Mouse (Mus musculus): ENCODE results near the gene Vars. TPM values are rescaled to one million over a fixed set of nuclear protein-coding genes. Genes with fewer than 3 reads are reported as not detected.
"Not testable (repeated sequence)": the region's sequence is repeated elsewhere in the genome, so short reads cannot be mapped to it uniquely, and the experiment has no call there.

Gene Vars
- polyA plus RNA-seq, 1 experiment from 2014 or later, result 92.3 TPM

DNA sequence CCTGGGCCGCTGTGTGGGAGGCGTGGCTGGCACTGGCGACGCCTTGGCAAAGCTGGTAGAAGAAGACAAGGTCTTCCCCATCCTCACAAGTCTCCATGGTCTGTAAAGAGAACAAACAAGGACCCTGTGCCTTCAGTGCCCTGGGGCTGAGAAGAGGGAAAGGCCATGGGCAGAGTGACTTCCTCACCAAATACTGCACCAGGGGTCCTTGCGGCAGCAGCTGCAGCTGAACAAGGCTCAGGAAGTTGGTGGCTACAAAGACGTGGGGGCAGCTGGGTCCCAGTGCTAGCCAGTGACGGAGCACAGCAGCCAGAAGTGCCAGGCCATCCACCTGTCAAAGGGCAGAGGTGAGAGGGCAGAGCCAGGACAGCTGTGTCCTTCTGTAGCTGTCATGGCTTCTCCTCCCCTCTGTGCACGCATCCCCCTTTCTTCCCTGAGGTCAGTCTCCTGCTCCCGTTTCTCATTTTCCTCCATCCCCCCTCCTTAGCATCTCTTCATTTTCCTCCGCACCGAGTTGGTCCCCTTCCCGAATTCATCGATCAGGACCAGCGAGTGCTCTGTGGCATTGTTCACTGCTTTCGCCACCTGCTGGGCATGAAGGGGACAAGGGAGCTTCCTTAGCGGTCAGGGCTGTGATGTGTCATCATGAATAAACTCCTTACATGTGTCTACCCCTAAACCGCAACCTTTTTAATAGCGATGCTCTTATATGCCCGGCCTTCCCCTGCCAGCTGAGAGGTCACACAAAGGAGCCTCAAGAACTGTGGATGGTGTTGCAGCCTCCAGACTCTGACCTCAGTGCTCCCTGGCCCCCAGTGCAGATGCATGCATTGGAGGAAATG, 29.1 kb downstream of the Vars start:
- H3K4me3 ChIP-seq (ENCODE audit: low read depth, low read length), result no peak overlapping the region
- H3K36me3 ChIP-seq (ENCODE audit: control insufficient read depth, insufficient read depth, low read length), result no peaks in the 10 kb centered on the region
- no peak for ATAC-seq (ENCODE audit: insufficient number of reproducible peaks, insufficient read depth, low FRiP score, low read depth)
- no peak overlapping the region for H3K9ac ChIP-seq (replicated peaks; ENCODE audit: low read depth, low read length)
- no peaks in the 10 kb centered on the region for H3K27me3 ChIP-seq (ENCODE audit: control insufficient read depth, insufficient read depth, low read length)
- no peak overlapping the region for H3K27ac ChIP-seq (ENCODE audit: low read length)
- peaks cover 11% of the 10 kb centered on the region for H3K4me1 ChIP-seq (ENCODE audit: control insufficient read depth, insufficient read depth, low read length)
- no peaks in the 10 kb centered on the region for H3K9me3 ChIP-seq (ENCODE audit: control insufficient read depth, low read depth, low read length)
- 33% methylated on average over 19 of the region's 19 CpGs for WGBS
- no peak overlapping the region for H3K4me2 ChIP-seq (replicated peaks; ENCODE audit: low read depth, low read length)

- Histone ChIP-seq H3K4me1 (ENCODE audit: control insufficient read depth, insufficient read depth, low read length) (peaks cover 11% of the 10 kb centered on the region), H3K27me3 (ENCODE audit: control insufficient read depth, insufficient read depth, low read length) (no peaks in the 10 kb centered on the region), H3K4me2 (replicated peaks; ENCODE audit: low read depth, low read length) (no peak overlapping the region), H3K27ac (ENCODE audit: low read length) (no peak overlapping the region), H3K9me3 (ENCODE audit: control insufficient read depth, low read depth, low read length) (no peaks in the 10 kb centered on the region), H3K36me3 (ENCODE audit: control insufficient read depth, insufficient read depth, low read length) (no peaks in the 10 kb centered on the region), H3K9ac (replicated peaks; ENCODE audit: low read depth, low read length) (no peak overlapping the region), H3K4me3 (ENCODE audit: low read depth, low read length) (no peak overlapping the region)
- ATAC-seq (ENCODE audit: insufficient number of reproducible peaks, insufficient read depth, low FRiP score, low read depth), result no peak
- WGBS, result 90% methylated on average over 11 of the region's 11 CpGs
These were observed 30.5 kb downstream of the Vars start for GRCm38 (mm10) chr17:35031272-35031671.

- H3K27ac ChIP-seq (ENCODE audit: low read length), result no peak overlapping the region
- 73% methylated on average over 7 of the region's 7 CpGs for WGBS
- H3K4me3 ChIP-seq (ENCODE audit: low read depth, low read length), result no peak overlapping the region
- H3K4me1 ChIP-seq (ENCODE audit: control insufficient read depth, insufficient read depth, low read length), result peaks cover 11% of the 10 kb centered on the region; the same call in 1 of the 2 replicates
- H3K4me2 ChIP-seq (replicated peaks; ENCODE audit: low read depth, low read length), result no peak overlapping the region
- ATAC-seq (ENCODE audit: insufficient number of reproducible peaks, insufficient read depth, low FRiP score, low read depth), result no peak
- no peak overlapping the region for H3K9ac ChIP-seq (replicated peaks; ENCODE audit: low read depth, low read length)
- H3K27me3 ChIP-seq (ENCODE audit: control insufficient read depth, insufficient read depth, low read length), result no peaks in the 10 kb centered on the region
- H3K9me3 ChIP-seq (ENCODE audit: control insufficient read depth, low read depth, low read length), result no peaks in the 10 kb centered on the region
- H3K36me3 ChIP-seq (ENCODE audit: control insufficient read depth, insufficient read depth, low read length), result no peaks in the 10 kb centered on the region
These were observed 31.1 kb downstream of the Vars start for GRCm38 (mm10) chr17:35031880-35032279.

GRCm38 (mm10) chr17:35032323-35032870, 31.6 kb downstream of the Vars start:
- H3K9me3 ChIP-seq (ENCODE audit: control insufficient read depth, low read depth, low read length), result no peaks in the 10 kb centered on the region
- no peak overlapping the region for H3K4me3 ChIP-seq (ENCODE audit: low read depth, low read length)
- peaks cover 11% of the 10 kb centered on the region; the same call in 1 of the 2 replicates for H3K4me1 ChIP-seq (ENCODE audit: control insufficient read depth, insufficient read depth, low read length)
- H3K4me2 ChIP-seq (replicated peaks; ENCODE audit: low read depth, low read length), result no peak overlapping the region
- H3K27me3 ChIP-seq (ENCODE audit: control insufficient read depth, insufficient read depth, low read length), result no peaks in the 10 kb centered on the region
- H3K36me3 ChIP-seq (ENCODE audit: control insufficient read depth, insufficient read depth, low read length), result no peaks in the 10 kb centered on the region
- no peak overlapping the region for H3K27ac ChIP-seq (ENCODE audit: low read length)
- whole genome bisulfite sequencing, result 65% methylated on average over 8 of the region's 8 CpGs
- no peak overlapping the region for H3K9ac ChIP-seq (replicated peaks; ENCODE audit: low read depth, low read length)
- no peak for ATAC-seq (ENCODE audit: insufficient number of reproducible peaks, insufficient read depth, low FRiP score, low read depth)

GRCm38 (mm10) chr17:35033703-35034102, 32.9 kb downstream of the Vars start:
- 71% methylated on average over 1 of the region's 1 CpGs for WGBS
- H3K27me3 ChIP-seq (ENCODE audit: control insufficient read depth, insufficient read depth, low read length); H3K4me1 ChIP-seq (ENCODE audit: control insufficient read depth, insufficient read depth, low read length); H3K4me3 ChIP-seq (ENCODE audit: low read depth, low read length); H3K36me3 ChIP-seq (ENCODE audit: control insufficient read depth, insufficient read depth, low read length); H3K27ac ChIP-seq (ENCODE audit: low read length); ATAC-seq (ENCODE audit: insufficient number of reproducible peaks, insufficient read depth, low FRiP score, low read depth); H3K9me3 ChIP-seq (ENCODE audit: control insufficient read depth, low read depth, low read length); H3K4me2 ChIP-seq (replicated peaks; ENCODE audit: low read depth, low read length); H3K9ac ChIP-seq (replicated peaks; ENCODE audit: low read depth, low read length): not testable (repeated sequence)

DNA sequence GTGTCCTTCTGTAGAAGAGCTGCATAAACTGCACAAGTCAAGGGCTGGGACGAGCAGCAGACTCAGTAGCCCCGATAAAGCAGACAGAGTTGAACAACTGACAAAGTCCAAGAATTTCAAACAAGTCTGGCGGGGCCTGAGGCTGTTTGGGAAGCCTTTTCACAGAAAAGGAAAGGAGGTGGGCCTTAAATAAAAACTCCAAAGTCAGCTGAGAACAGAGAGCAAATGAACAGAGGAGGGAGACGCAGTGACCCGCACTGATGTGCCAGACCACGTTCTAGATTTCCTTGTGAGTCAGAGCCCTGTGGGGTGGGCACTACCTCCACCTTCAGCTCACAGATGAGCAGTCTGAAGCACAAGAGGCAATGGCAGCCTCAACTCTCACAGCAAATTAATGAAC, 34.1 kb downstream of the Vars start:
- no peaks in the 10 kb centered on the region for H3K9me3 ChIP-seq (ENCODE audit: control insufficient read depth, low read depth, low read length)
- ATAC-seq (ENCODE audit: insufficient number of reproducible peaks, insufficient read depth, low FRiP score, low read depth), result no peak
- H3K36me3 ChIP-seq (ENCODE audit: control insufficient read depth, insufficient read depth, low read length), result no peaks in the 10 kb centered on the region
- H3K4me1 ChIP-seq (ENCODE audit: control insufficient read depth, insufficient read depth, low read length), result 0 out of 2 replicates have a peak, but pooled peaks cover 2% of the 10 kb centered on the region
- H3K27me3 ChIP-seq (ENCODE audit: control insufficient read depth, insufficient read depth, low read length), result no peaks in the 10 kb centered on the region
- no peak overlapping the region for H3K9ac ChIP-seq (replicated peaks; ENCODE audit: low read depth, low read length)
- H3K27ac ChIP-seq (ENCODE audit: low read length), result no peak overlapping the region
- no peak overlapping the region for H3K4me2 ChIP-seq (replicated peaks; ENCODE audit: low read depth, low read length)
- WGBS, result 59% methylated on average over 6 of the region's 6 CpGs
- no peak overlapping the region for H3K4me3 ChIP-seq (ENCODE audit: low read depth, low read length)

DNA sequence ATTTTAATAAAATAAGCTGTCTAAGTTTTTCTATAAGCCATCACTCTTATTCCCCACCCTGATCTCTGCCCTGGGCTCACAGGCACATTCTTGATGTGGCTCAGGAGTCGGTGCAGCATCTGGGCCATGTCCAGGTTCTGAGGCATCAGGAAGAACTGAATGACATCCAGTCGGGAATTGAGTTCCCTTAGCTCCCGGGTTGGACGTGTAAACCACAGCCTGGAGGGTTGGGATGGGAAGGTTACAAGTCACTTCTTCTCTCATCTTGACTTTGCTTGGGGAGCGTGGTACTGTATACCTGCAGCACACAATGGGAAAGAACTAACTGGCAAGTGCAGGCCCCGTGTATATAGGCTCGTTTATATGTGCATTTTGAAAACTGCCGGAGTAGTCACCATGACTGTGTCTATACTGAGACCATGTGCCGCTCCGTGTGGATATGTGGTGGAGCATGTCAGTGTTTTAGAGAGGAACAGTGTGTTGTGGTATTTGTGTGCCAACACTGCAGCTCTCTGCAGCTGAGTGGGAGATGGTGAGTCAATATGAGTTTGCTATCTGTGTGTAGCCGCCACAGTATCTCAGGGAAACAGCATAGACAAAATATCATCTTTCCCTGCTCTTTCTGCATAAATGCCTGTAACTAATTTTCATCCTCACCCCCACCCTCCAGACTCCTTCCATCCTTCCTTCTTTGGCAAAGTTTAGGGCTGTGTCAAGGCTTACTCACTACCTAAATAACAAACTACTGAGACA, 38.5 kb downstream of the Vars start:
- no peaks in the 10 kb centered on the region for H3K9me3 ChIP-seq (ENCODE audit: control insufficient read depth, low read depth, low read length)
- H3K27me3 ChIP-seq (ENCODE audit: control insufficient read depth, insufficient read depth, low read length), result no peaks in the 10 kb centered on the region
- no peak overlapping the region for H3K4me3 ChIP-seq (ENCODE audit: low read depth, low read length)
- H3K36me3 ChIP-seq (ENCODE audit: control insufficient read depth, insufficient read depth, low read length), result no peaks in the 10 kb centered on the region
- no peak overlapping the region for H3K9ac ChIP-seq (replicated peaks; ENCODE audit: low read depth, low read length)
- H3K27ac ChIP-seq (ENCODE audit: low read length), result no peak overlapping the region
- 77% methylated on average over 11 of the region's 11 CpGs for WGBS
- no peak overlapping the region for H3K4me2 ChIP-seq (replicated peaks; ENCODE audit: low read depth, low read length)
- H3K4me1 ChIP-seq (ENCODE audit: control insufficient read depth, insufficient read depth, low read length), result no peaks in the 10 kb centered on the region
- no peak for ATAC-seq (ENCODE audit: insufficient number of reproducible peaks, insufficient read depth, low FRiP score, low read depth)

DNA sequence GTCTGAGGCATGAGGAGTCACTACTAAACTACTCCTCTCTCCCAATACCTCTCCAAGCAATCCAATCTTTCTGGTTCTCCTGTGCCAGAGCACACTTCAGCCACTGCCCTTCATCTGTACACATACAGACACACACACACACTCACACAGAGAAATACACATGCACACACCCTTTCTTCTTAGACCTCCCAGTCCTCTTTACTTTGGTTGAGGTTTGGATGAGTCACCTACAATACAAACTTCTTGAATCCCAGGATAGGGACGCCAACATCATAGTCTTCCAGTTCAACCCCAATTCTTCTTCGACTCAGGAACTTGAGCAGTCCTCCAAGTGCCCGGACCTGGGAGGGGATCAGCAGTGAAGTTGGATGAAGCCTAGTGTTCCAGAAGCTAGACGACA, 43.0 kb downstream of the Vars start:
- H3K27ac ChIP-seq (ENCODE audit: low read length), result peak overlapping the region; percentile 67; the same call in 1 of the 2 replicates
- 73% methylated on average over 4 of the region's 4 CpGs for WGBS

More for the DNA sequence above, 43.0 kb downstream of the Vars start:
- ATAC-seq (ENCODE audit: insufficient number of reproducible peaks, insufficient read depth, low FRiP score, low read depth), result no peak
- Histone ChIP-seq H3K9me3 (ENCODE audit: control insufficient read depth, low read depth, low read length) (no peaks in the 10 kb centered on the region), H3K4me2 (replicated peaks; ENCODE audit: low read depth, low read length) (no peak overlapping the region), H3K36me3 (ENCODE audit: control insufficient read depth, insufficient read depth, low read length) (no peaks in the 10 kb centered on the region), H3K9ac (replicated peaks; ENCODE audit: low read depth, low read length) (no peak overlapping the region), H3K4me3 (ENCODE audit: low read depth, low read length) (no peak overlapping the region), H3K27me3 (ENCODE audit: control insufficient read depth, insufficient read depth, low read length) (no peaks in the 10 kb centered on the region), H3K4me1 (ENCODE audit: control insufficient read depth, insufficient read depth, low read length) (peaks cover 26% of the 10 kb centered on the region)

All from stomach, embryonic 14.5 days (tissue).